Mouse (Mus musculus) cerebellum, adult 11 months (tissue): ENCODE data around the gene Serpina7.

Experiments
- DNase-seq: peaks from one replicate; pipeline ENCODE4 v3.0.0; 2022

Serpina7 gene

DNA sequence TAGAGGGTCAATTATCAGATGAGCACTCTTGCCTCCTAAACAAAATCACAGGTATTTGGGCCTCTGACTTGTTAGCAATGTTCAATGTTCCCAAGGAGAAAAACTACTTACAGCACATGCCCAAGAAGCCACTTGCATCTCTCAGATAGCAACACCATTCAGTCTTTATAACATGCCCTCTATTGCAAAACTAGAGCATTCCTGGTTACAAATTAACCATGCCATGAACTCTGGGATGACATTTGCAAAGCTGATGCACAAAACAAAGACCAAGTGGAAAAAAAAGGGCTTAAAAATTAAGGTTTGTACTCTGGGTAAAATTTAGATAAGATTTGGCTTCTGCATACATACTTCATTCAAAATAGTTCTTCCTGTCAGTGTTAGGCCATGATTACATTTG lies at the start of gene Serpina7:
Gene Serpina7 (minus strand): TSS at position 160 of the 400 bp plus-strand sequence.
- DNase-seq = no peak

- DNase-seq = no peak
Observed at GRCm38 (mm10) chrX:139134031-139134430, 49.0 kb upstream of the Serpina7 start.

- DNase-seq = no peak
Observed at GRCm38 (mm10) chrX:139097197-139097596, 12.2 kb upstream of the Serpina7 start.

GRCm38 (mm10) chrX:139085943-139086342 lies 907 bp upstream of the Serpina7 start, which contains the start of gene 4930513O06Rik:
Gene 4930513O06Rik (plus strand): TSS chrX:139086243.
- no peak for DNase-seq

GRCm38 (mm10) chrX:139078493-139078892 lies 6.5 kb downstream of the Serpina7 start:
- DNase-seq = no peak

GRCm38 (mm10) chrX:139064078-139064477 lies 21.0 kb downstream of the Serpina7 start:
- no peak for DNase-seq

GRCm38 (mm10) chrX:139053149-139053548 lies 31.9 kb downstream of the Serpina7 start:
- DNase-seq = no peak

DNA sequence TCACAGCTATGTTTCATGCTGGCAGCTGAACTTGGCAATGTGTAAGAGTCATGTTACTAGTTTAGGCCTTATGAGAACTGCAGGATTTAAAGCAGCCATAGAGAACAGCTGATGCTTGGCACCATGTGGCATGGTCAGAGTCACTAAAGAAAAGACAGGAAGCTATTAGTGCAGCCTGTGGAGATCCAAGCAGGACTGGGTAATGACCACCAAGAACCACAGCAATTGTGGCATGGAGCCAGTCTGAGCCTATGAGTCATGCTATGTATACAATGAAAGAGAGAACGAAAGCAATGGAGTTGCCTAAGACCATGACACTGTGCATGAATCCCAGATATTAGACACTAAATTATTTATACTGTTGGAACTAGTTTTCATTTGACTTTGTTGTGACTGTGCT lies 33.1 kb downstream of the Serpina7 start:
- no peak for DNase-seq

- no peak for DNase-seq
Observed at GRCm38 (mm10) chrX:139041148-139041547, 43.9 kb downstream of the Serpina7 start.

DNA sequence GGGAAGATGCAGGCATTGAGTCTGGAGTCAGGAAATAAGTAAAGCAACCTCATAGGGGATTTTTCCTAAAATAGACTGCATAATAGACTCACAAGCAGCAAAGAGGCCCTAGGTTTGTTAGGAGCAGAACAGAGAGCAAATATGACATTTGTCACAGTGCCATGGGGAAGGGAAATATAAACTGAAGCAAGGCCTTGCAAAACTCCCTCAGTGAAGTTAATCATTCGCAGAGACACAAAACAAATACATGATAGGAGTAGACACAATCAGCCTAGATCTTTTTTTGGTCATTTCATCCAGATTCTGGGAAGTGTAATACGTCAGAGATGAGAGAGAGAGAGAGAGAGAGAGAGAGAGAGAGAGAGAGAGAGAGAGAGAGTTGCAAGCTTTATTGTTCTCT lies 45.7 kb downstream of the Serpina7 start:
- DNase-seq = no peak

DNA sequence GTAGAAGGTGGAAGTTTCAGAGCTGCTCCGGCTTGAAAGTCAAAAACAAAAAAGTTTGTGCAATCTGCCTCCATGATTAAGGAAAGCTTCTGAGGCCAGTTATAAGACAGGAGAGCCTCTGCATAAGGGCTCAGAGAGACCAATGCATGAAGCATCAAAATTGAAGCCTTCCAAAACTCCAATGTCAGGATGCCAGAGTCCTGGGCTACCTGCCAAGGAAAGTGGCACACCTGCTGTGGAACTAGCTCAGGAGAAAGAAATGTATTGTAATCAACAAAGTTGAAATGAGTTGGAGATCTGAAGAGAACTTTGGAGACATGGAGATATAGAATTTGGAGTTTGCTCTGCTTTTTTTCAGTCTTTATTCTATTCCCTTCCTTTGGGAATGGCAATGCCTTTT lies 47.4 kb downstream of the Serpina7 start:
- no peak for DNase-seq
